In the genomic region with DNA sequence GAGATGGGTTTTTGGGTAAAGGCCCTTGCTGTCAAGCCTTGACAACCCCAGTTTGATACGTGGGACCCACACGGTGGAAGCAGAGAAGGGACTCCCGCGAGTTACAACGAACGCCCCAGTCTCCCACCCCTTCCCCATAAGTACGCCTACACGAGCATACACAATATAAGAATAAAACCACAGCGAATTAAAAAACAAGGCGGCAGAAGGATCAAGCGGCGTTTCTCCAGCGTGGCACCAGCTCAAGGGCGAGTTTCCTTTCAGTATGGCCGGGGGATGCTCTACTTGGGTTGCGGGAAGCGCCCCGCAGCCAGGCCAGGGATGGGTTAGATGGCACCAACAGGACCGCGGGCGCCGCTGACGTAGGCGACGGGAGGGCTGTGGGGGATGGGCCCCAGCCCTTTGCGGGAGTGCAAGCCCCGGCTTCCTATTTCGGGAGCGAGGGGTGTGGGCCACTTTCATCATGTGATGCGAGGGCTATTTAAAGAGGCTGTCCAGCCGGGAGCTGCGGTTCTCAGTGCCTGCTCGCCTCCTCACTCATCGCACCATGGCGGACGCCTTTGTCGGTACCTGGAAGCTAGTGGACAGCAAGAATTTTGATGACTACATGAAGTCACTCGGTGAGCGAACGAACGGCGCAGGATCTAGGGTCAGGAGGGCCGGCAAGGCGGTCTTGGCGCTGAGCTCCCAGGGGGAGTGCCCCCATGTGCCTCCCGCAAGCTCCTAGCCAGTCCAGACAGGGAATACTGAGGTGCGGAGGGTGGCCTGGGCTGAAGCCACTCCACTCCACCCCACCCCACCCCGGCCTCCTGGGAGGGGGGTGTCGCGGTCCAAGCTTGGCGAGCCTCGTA, we compare ENCODE assay signal across 8 mouse cellular contexts. TPM values are rescaled to one million over a fixed set of nuclear protein-coding genes. Genes with fewer than 3 reads are reported as not detected.
DNase-seq lines count a peak whose midpoint lies in the region; ATAC-seq lines count a peak whose summit lies in the region.

A gene (plus strand): TSS at position 365 of the 851 bp plus-strand sequence.
A gene (minus strand): TSS at position 444 of the 851 bp plus-strand sequence.

- H3K9ac ChIP-seq in hindbrain, embryonic 15.5 days, result peak within 1 kb of the TSS; percentile 81

- under 1% methylated on average over 52 of the region's 52 CpGs for WGBS in hindbrain, embryonic 15.5 days
- 2% methylated on average over 52 of the region's 52 CpGs for WGBS in macrophage (ENCODE audit: missing documents)

- peak within 1 kb of the TSS; percentile 79 for H3K27ac ChIP-seq in hindbrain, embryonic 15.5 days (replicated peaks)
- no peak within 1 kb of the TSS for H3K27ac ChIP-seq in macrophage

- 0 out of 2 replicates have a peak, but pooled peaks cover 2% of the 10 kb centered on the region for H3K36me3 ChIP-seq in hindbrain, embryonic 15.5 days
- peaks cover 6% of the 10 kb centered on the region; the same call in 1 of the 2 replicates for H3K36me3 ChIP-seq in macrophage (ENCODE audit: inconsistent target)

- ATAC-seq in hindbrain, embryonic 15.5 days (ENCODE audit: low FRiP score, low read depth), result peak; percentile 72

- peak within 1 kb of the TSS; percentile 90 for H3K4me2 ChIP-seq in hindbrain, embryonic 15.5 days

- peak within 1 kb of the TSS; percentile 66 for H3K4me3 ChIP-seq in hindbrain, embryonic 15.5 days
- H3K4me3 ChIP-seq in macrophage (ENCODE audit: inconsistent target), result peak within 1 kb of the TSS; percentile 30

- H3K27me3 ChIP-seq in hindbrain, embryonic 15.5 days, result peaks cover 7% of the 10 kb centered on the region; the same call in 1 of the 2 replicates

- no peaks in the 10 kb centered on the region for H3K9me3 ChIP-seq in hindbrain, embryonic 15.5 days

- no peaks in the 10 kb centered on the region for H3K79me2 ChIP-seq in macrophage (ENCODE audit: inconsistent target)

- DNase-seq in adrenal gland, postnatal 36 days, result peak; percentile 40 to 65
- peak; percentile 74 to 80 for DNase-seq in cerebellum, postnatal 36 days
- DNase-seq in gastrocnemius, adult 18-20 months (ENCODE audit: low spot score), result peak; percentile 81
- peak; percentile 74 to 85 for DNase-seq in left cerebral cortex, adult 18-20 months (ENCODE audit: low spot score in 2 of 2)
- peak; percentile 78 for DNase-seq in right cerebral cortex, postnatal 4 days
- DNase-seq in thymus, postnatal 10 days (ENCODE audit: low spot score in 2 of 2), result no peak

- peaks cover 31% of the 10 kb centered on the region for H3K4me1 ChIP-seq in hindbrain, embryonic 15.5 days (replicated peaks)

RNA-seq across cellular contexts. Expression of the first gene that starts in this region (rescaled TPM):
- total RNA-seq in adrenal gland, postnatal 36 days (2021), result 10 to 100 TPM; 17.0 to 48.9 TPM
- total RNA-seq in gastrocnemius, adult 18-20 months (2021), result 1,000 to 10,000 TPM in 1 of 2 experiments, 100 to 1,000 TPM in 1; 614 to 1,203 TPM
- 265 and 266 TPM in 2 replicates for polyA plus RNA-seq in hindbrain, embryonic 15.5 days (2015; fragmentation: Nextera tagmentation; extraction: Ambion mirVana)
- total RNA-seq in left cerebral cortex, adult 18-20 months (2021), result 100 to 1,000 TPM; 135 to 150 TPM
- total RNA-seq in macrophage (2018; cell fraction: chromatin; rRNA removed), result 10 to 100 TPM in 3 of 26 experiments, 1 to 10 TPM in 19, not detected in 4; 1.4 to 13.7 (median 4.2) TPM
- total RNA-seq in macrophage (2018; cell fraction: cytosol; rRNA removed), result 100 to 1,000 TPM in 3 of 26 experiments, 10 to 100 TPM in 23; 19.8 to 138 (median 61.3) TPM
- 10 to 100 TPM in 20 of 26 experiments, 1 to 10 TPM in 6; 2.0 to 57.3 (median 18.5) TPM for total RNA-seq in macrophage (2018; cell fraction: nucleus; rRNA removed)
- 18.8 to 65.8 TPM (median 23.5 TPM) in 3 replicates for polyA plus RNA-seq in macrophage (2018)

RNA-seq across cellular contexts. Expression of the second gene that starts in this region (rescaled TPM):
- not detected for total RNA-seq in adrenal gland, postnatal 36 days (2021)
- under 1 TPM in 1 of 2 experiments, not detected in 1; 0.66 TPM for total RNA-seq in gastrocnemius, adult 18-20 months (2021)
- 1.9 TPM in 2 replicates for polyA plus RNA-seq in hindbrain, embryonic 15.5 days (2015; fragmentation: Nextera tagmentation; extraction: Ambion mirVana)
- under 1 TPM in 1 of 2 experiments, not detected in 1; 0.75 TPM for total RNA-seq in left cerebral cortex, adult 18-20 months (2021)
- not detected for total RNA-seq in macrophage (2018; cell fraction: chromatin; rRNA removed)
- total RNA-seq in macrophage (2018; cell fraction: cytosol; rRNA removed), result not detected
- not detected for total RNA-seq in macrophage (2018; cell fraction: nucleus; rRNA removed)
- polyA plus RNA-seq in macrophage (2018), result not detected in 3 replicates

Comparison
In these comparisons a context has a peak if more than half of its experiments do, and no peak if none do; other contexts are left out.
1. RNA of the first gene that starts in this region (total RNA-seq): 614 to 1,203 TPM in gastrocnemius, adult 18-20 months; 135 to 150 TPM in left cerebral cortex, adult 18-20 months and 17.0 to 48.9 TPM in adrenal gland, postnatal 36 days; every median in the first group is over 4 times any median in the second.
2. DNase-seq: peak in adrenal gland, postnatal 36 days (2 of 2), cerebellum, postnatal 36 days (2 of 2), gastrocnemius, adult 18-20 months (single experiment), left cerebral cortex, adult 18-20 months (2 of 2) and right cerebral cortex, postnatal 4 days (single experiment); none in thymus, postnatal 10 days (0 of 2).